Mouse (Mus musculus) intestine, postnatal 0 days (tissue): Measurements from ENCODE around the gene Dnajc3. TPM values are rescaled to one million over a fixed set of nuclear protein-coding genes. Genes with fewer than 3 reads are reported as not detected.

Experiments
- ATAC-seq: fragments of 200-750 bp; cut with Nextera tagmentation; 2 replicates; pipeline ENCODE4 v1.8.0; 2017; ENCODE audit warnings: mild to moderate bottlenecking, moderate TSS enrichment, moderate library complexity
- H3K27ac ChIP-seq: fragments of 300-500 bp; sonication (generic); 2 replicates; pipeline ENCODE4 v1.5.1; 2014; ENCODE audit warnings: mild to moderate bottlenecking, low read depth, low read length, moderate library complexity
- H3K27me3 ChIP-seq: fragments of 300-500 bp; sonication (generic); replicated peaks from 2 replicates; pipeline ENCODE4 v1.6.1; 2014; ENCODE audit warnings: low read length, mixed read lengths; ENCODE audit not compliant: control insufficient read depth, insufficient read depth
- H3K36me3 ChIP-seq: fragments of 300-500 bp; sonication (generic); 2 replicates; pipeline ENCODE4 v1.6.1; 2014; ENCODE audit warnings: mild to moderate bottlenecking, moderate library complexity; ENCODE audit not compliant: control insufficient read depth, insufficient read depth
- H3K4me1 ChIP-seq: fragments of 300-500 bp; sonication (generic); replicated peaks from 2 replicates; pipeline ENCODE4 v1.6.1; 2014; ENCODE audit warnings: antibody characterized with exemption, low read length, mixed read lengths; ENCODE audit not compliant: control insufficient read depth, insufficient read depth
- H3K4me2 ChIP-seq: fragments of 300-500 bp; sonication (generic); replicated peaks from 2 replicates; pipeline ENCODE4 v1.6.1; 2014; ENCODE audit warnings: low read depth, mild to moderate bottlenecking, moderate library complexity
- H3K4me3 ChIP-seq: fragments of 300-500 bp; sonication (generic); 2 replicates; pipeline ENCODE4 v1.5.1; 2014; ENCODE audit warnings: low read depth, low read length
- H3K9ac ChIP-seq: fragments of 300-500 bp; sonication (generic); 2 replicates; pipeline ENCODE4 v1.6.1; 2014; ENCODE audit warnings: mild to moderate bottlenecking, low read depth, low read length
- H3K9me3 ChIP-seq: fragments of 300-500 bp; sonication (generic); 2 replicates; pipeline ENCODE4 v1.6.1; 2016; ENCODE audit warnings: mixed run types; ENCODE audit not compliant: control insufficient read depth
- CTCF ChIP-seq: sonication (generic); IDR thresholded peaks from 2 replicates; pipeline ENCODE4 v1.5.1; 2016; ENCODE audit warnings: low read depth, mild to moderate bottlenecking, control low read depth, antibody characterized with exemption, moderate library complexity
- WGBS: fragments of 180-500 bp; shearing (Covaris S2); extraction: QIAGEN DNeasy Blood & Tissue Kit; methylation state at CpG from one replicate; pipeline ENCODE4 v1.1.7; 2014; 5-methylcytosine and 5-hydroxymethylcytosine counted together
- polyA plus RNA-seq: library from polyadenylated mRNA; unstranded; fragments of >200 nt; fragmentation: Nextera tagmentation; extraction: Ambion mirVana; gene quantifications from 2 replicates; pipeline ENCODE4 v1.2.1, GENCODE M21; 2015

Gene Dnajc3
- polyA plus RNA-seq, 1 experiment from 2014 or later, result 38.1 TPM

DNA sequence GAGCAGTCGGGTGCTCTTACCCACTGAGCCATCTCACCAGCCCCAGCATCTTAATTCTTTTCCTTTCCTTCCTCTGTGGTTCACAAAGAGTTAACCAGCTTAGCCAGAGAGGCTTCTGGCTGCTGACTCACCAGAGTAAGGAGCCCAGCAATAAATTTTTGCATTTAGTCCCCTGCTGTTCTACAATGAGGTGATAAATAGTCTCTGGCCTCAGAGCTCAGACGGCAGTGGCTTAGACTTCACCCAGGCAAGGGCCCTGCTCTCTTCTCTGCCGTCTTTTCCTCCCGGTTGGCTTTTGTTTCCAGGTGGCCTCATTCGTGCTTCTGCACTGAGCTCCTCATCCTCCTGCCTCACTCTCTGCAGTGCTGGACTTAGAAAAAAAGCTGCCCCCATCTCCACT is 68.1 kb downstream of the Dnajc3 start:
- Histone ChIP-seq H3K27me3 (no peaks in the 10 kb centered on the region), H3K36me3 (no peaks in the 10 kb centered on the region; the same call in 1 of the 2 replicates), H3K27ac (no peak overlapping the region), H3K9ac (no peak overlapping the region), H3K4me2 (peak overlapping the region; percentile 83), H3K4me3 (peak overlapping the region; percentile 52), H3K9me3 (no peaks in the 10 kb centered on the region), H3K4me1 (no peaks in the 10 kb centered on the region)
- no peak for TF ChIP-seq CTCF
- WGBS, result 15% methylated on average over 5 of the region's 5 CpGs
- no peak for ATAC-seq

DNA sequence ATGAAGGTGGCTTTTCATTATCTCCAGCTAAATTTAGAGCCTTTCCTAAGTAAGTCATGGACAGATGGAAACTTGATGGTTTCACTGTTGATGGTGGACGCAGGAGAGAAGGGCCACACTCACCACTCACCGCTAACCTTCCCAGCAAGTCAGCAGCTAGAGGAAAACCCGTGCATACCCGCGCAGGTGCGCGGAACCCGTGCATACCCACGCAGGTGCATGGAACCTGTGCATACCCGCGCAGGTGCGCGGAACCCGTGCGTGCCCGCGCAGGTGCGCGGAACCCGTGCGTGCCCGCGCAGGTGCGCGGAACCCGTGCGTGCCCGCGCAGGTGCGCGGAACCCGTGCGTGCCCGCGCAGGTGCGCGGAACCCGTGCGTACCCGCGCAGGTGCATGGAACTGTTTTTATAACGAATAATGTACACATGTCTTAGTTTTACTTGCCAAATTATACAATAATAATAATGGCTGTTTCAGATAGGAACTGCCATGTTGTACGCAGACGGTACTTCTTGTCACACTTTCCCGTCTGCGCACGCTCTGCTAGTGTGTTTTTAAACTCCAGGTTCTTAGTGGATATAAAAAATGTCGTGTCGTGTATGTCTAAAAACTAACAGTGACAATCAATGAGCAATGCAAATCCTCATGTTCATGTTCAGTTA is 68.8 kb downstream of the Dnajc3 start:
- no peaks in the 10 kb centered on the region for H3K9me3 ChIP-seq
- H3K9ac ChIP-seq, result peak overlapping the region; percentile 50
- peak overlapping the region; percentile 52 for H3K4me3 ChIP-seq
- no peak for TF ChIP-seq CTCF
- ATAC-seq, result no peak
- H3K27me3 ChIP-seq, result no peaks in the 10 kb centered on the region
- H3K4me2 ChIP-seq, result peak overlapping the region; percentile 83
- no peaks in the 10 kb centered on the region; the same call in 1 of the 2 replicates for H3K36me3 ChIP-seq
- peak overlapping the region; percentile 75 for H3K27ac ChIP-seq
- H3K4me1 ChIP-seq, result no peaks in the 10 kb centered on the region
- WGBS, result 1% methylated on average over 49 of the region's 49 CpGs

GRCm38 (mm10) chr14:119007103-119007951 is 69.6 kb downstream of the Dnajc3 start:
- peak overlapping the region; percentile 50 for H3K9ac ChIP-seq
- peak; percentile 99 for ATAC-seq
- no peaks in the 10 kb centered on the region for H3K27me3 ChIP-seq
- no peaks in the 10 kb centered on the region for H3K9me3 ChIP-seq
- H3K4me2 ChIP-seq, result peak overlapping the region; percentile 83
- WGBS, result under 1% methylated on average over 13 of the region's 13 CpGs
- H3K27ac ChIP-seq, result peak overlapping the region; percentile 75
- no peaks in the 10 kb centered on the region for H3K4me1 ChIP-seq
- no peak for TF ChIP-seq CTCF
- peak overlapping the region; percentile 52 for H3K4me3 ChIP-seq
- no peaks in the 10 kb centered on the region; the same call in 1 of the 2 replicates for H3K36me3 ChIP-seq

- 40% methylated on average over 7 of the region's 7 CpGs for WGBS
- H3K27me3 ChIP-seq, result no peaks in the 10 kb centered on the region
- H3K4me1 ChIP-seq, result no peaks in the 10 kb centered on the region
- no peak for TF ChIP-seq CTCF
- no peak overlapping the region for H3K9ac ChIP-seq
- peak overlapping the region; percentile 75; the same call in 1 of the 2 replicates for H3K27ac ChIP-seq
- no peak for ATAC-seq
- no peaks in the 10 kb centered on the region for H3K9me3 ChIP-seq
- no peaks in the 10 kb centered on the region for H3K36me3 ChIP-seq
- peak overlapping the region; percentile 83 for H3K4me2 ChIP-seq
- H3K4me3 ChIP-seq, result peak overlapping the region; percentile 52
Measured at GRCm38 (mm10) chr14:119008031-119008590, 70.3 kb downstream of the Dnajc3 start.

DNA sequence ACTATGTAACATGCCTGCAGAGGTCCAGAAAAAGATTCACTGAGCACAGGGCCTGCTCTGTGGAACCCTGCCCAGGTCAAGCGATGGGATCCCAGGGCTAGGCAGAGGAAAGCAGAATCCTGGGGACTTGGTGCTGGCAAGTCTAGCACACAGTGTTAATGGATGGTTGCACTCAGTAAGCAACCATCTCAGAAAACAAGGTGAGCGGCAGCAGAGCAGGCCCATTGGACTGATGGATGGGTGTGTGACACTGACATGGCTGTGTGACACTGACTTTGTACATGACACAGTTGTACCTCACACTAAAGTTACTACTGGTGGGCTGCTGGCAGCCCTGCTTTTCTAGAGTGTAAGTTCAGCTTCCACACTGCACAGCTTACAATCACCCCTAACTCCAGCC is 71.8 kb downstream of the Dnajc3 start:
- Histone ChIP-seq H3K27ac (no peak overlapping the region), H3K27me3 (no peaks in the 10 kb centered on the region), H3K9me3 (no peaks in the 10 kb centered on the region), H3K4me2 (no peak overlapping the region), H3K4me3 (no peak overlapping the region), H3K36me3 (no peaks in the 10 kb centered on the region), H3K9ac (no peak overlapping the region), H3K4me1 (no peaks in the 10 kb centered on the region)
- ATAC-seq, result no peak
- 88% methylated on average over 2 of the region's 2 CpGs for WGBS
- no peak for TF ChIP-seq CTCF
